Mouse (Mus musculus): ENCODE data around the gene AC131692.1. TPM values are rescaled to one million over a fixed set of nuclear protein-coding genes. Genes with fewer than 3 reads are reported as not detected.

Gene AC131692.1
- polyA plus RNA-seq, 1 experiment from 2014 or later = 0.20 TPM

DNA sequence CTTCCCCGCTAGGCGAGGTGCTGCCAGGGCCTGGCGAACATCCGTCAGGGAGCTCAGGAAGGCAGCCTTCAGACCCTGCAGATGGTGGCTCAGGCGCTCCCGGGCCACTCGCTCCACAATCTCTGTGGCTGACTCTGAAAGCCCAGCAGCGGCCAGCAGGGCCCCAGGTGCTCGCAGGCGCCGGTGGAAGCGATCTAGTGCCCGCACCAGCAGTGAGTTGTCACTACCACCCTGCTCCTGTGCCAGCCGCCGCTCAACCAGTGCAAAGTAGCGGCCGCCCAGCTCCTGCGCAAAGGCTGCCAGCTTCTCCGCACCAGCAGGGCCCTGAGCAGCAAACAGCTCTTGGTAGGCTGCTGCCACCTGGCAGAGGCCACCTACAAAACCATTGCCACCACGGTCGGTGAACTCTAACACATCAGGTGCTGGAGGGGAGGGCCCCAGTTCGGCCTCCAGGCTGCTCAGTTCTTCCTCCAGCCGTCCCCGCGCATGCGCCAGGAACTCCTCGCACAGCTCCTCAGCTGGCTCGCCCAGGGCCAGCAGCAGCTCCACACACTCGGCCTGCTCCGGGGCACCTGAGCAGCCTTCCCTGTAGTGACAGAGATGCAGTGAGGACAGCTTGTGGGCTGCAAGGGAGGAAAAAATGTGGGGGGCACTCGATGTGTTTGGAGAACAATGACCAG is 23.5 kb upstream of the AC131692.1 start:
- Histone ChIP-seq H3K9ac (no peak overlapping the region), H3K4me3 (no peak overlapping the region), H3K36me3 (peaks cover 64% of the 10 kb centered on the region), H3K9me3 (replicated peaks) (no peaks in the 10 kb centered on the region), H3K27me3 (replicated peaks) (no peaks in the 10 kb centered on the region), H3K4me1 (peaks cover 38% of the 10 kb centered on the region), H3K27ac (no peak overlapping the region), H3K4me2 (no peak overlapping the region)
- 86% methylated on average over 31 of the region's 31 CpGs for WGBS (ENCODE audit: insufficient replicate concordance)
- no peak for ATAC-seq

DNA sequence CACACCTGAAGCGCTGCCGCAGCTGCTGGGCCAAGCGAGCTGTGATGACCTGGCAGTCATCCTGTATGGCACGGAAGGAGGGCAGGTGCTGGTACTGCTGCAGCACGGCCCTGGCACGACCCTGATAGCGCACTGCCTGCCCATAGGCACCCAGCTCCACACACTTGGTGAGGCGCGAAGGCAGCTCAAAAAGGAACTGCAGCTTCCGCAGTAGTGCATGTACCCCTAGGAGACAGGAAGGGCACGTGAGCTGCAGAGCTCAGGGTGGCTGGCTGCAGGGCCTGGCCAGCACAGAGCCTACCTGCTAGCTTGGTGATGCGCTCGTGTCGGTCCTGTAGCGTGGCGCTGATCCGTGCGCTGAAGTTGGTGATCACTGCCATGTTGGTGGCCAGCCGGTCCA is 23.0 kb upstream of the AC131692.1 start:
- H3K4me2 ChIP-seq = no peak overlapping the region
- no peak overlapping the region for H3K9ac ChIP-seq
- no peak overlapping the region for H3K27ac ChIP-seq
- 86% methylated on average over 19 of the region's 19 CpGs for WGBS (ENCODE audit: insufficient replicate concordance)
- peaks cover 38% of the 10 kb centered on the region for H3K4me1 ChIP-seq
- H3K4me3 ChIP-seq = no peak overlapping the region
- H3K27me3 ChIP-seq (replicated peaks) = no peaks in the 10 kb centered on the region
- H3K36me3 ChIP-seq = peaks cover 64% of the 10 kb centered on the region
- no peaks in the 10 kb centered on the region for H3K9me3 ChIP-seq (replicated peaks)
- ATAC-seq = no peak

DNA sequence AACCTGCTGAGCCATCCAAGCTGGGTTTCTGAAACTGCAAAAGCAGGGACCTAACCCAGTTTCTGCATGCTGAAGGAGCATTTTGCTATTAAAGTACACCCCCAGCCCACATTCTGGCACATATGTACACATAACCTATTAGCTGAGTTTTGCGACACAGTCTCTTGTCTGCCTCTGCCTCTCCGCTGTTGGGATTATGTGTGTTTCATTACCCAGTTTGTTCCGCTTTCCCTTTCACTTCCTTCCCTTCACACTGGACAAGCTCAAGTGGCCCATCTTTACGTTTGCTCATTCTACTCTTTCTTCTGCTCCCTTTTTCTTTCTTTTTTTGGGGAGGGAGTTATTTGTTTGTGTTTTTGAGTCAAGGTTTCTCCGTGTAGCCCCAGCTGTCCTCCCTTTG is 20.3 kb upstream of the AC131692.1 start:
- no peak overlapping the region for H3K9ac ChIP-seq
- no peak overlapping the region for H3K4me2 ChIP-seq
- H3K36me3 ChIP-seq = peaks cover 57% of the 10 kb centered on the region
- WGBS (ENCODE audit: insufficient replicate concordance) = 87% methylated on average over 5 of the region's 5 CpGs
- H3K4me3 ChIP-seq = no peak overlapping the region
- H3K9me3 ChIP-seq (replicated peaks) = no peaks in the 10 kb centered on the region
- peaks cover 31% of the 10 kb centered on the region for H3K4me1 ChIP-seq
- no peak overlapping the region for H3K27ac ChIP-seq
- no peaks in the 10 kb centered on the region for H3K27me3 ChIP-seq (replicated peaks)
- no peak for ATAC-seq

DNA sequence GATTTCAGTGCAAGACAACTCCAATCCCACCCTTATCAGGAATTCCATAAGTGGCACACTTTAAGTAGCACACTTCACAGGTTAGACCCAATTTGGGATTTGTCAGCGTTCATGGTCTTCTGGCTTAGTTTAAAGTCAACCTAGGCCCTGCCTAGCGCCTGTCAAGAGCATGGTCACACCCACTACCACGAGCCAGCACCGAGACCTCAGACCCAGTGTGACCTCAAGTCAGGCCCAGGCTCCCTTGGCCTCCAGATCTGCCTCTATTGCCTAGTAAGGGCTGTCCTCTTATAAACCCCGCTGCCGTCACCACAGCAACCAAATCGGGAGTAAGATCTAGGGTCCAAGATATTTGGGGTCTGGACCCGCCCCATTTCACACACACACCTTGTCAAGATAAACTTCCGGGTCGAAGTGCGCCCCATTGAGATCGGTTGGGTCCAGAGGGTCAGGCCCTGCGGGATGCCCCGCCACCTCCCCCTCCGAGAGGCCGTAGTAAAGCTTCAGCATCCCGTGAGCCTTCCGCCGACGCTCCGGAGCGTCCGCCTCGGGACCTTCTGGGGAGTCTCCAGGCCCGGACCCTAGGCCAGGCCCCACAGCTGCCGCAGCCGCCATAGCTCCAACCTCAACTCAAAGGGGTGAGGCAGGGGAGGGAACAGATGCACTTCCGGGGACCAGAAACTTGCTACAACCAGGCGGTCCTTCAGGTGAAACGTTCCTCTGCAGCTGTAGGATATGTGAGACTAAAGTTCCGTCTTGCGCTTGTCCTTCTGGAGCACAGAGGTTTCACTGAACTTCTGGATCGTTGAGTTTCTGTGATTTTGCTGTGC is 17.4 kb upstream of the AC131692.1 start, which contains the start of gene Vps51:
Gene Vps51 (minus strand): TSS at position 668 of the 830 bp plus-strand sequence.
- H3K4me1 ChIP-seq = peaks cover 28% of the 10 kb centered on the region
- 1% methylated on average over 33 of the region's 33 CpGs for WGBS (ENCODE audit: insufficient replicate concordance)
- H3K9ac ChIP-seq = peak within 1 kb of the TSS; percentile 72
- peaks cover 50% of the 10 kb centered on the region for H3K36me3 ChIP-seq
- H3K27ac ChIP-seq = peak within 1 kb of the TSS; percentile 80
- H3K27me3 ChIP-seq (replicated peaks) = no peaks in the 10 kb centered on the region
- ATAC-seq = peak; percentile 86
- H3K4me3 ChIP-seq = peak within 1 kb of the TSS; percentile 80
- H3K4me2 ChIP-seq = peak within 1 kb of the TSS; percentile 83
- H3K9me3 ChIP-seq (replicated peaks) = no peaks in the 10 kb centered on the region

DNA sequence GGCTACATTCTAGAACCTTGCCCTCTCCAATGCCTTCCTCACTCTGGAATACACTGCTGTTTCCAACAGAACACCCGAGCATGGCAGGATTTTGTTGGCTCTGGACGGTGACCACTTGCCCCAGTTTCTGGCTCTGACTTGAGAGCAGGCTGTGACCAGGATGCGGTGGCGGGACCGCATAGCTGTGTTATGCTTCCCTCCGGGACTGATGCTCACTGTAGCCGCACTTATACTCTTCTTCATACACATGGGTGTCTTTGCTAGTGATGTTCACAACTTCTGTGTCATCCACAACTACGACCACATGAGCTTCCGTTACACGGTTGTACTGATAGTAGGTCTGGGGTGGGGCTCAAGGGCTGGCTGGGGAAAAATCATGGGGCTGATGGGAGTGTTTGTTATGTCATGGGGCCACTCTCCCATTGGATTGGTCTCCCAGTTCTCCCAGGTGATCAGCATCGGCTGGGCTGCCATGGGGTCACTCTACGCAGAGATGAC is 14.2 kb upstream of the AC131692.1 start, which contains the start of gene Tmem262:
Gene Tmem262 (plus strand): TSS at position 51 of the 498 bp plus-strand sequence.
- Histone ChIP-seq H3K4me2 (no peak within 1 kb of the TSS), H3K27ac (no peak within 1 kb of the TSS), H3K9ac (no peak within 1 kb of the TSS), H3K36me3 (peaks cover 42% of the 10 kb centered on the region), H3K27me3 (replicated peaks) (no peaks in the 10 kb centered on the region), H3K9me3 (replicated peaks) (no peaks in the 10 kb centered on the region), H3K4me1 (peaks cover 45% of the 10 kb centered on the region), H3K4me3 (no peak within 1 kb of the TSS)
- ATAC-seq = no peak
- WGBS (ENCODE audit: insufficient replicate concordance) = 80% methylated on average over 12 of the region's 12 CpGs

DNA sequence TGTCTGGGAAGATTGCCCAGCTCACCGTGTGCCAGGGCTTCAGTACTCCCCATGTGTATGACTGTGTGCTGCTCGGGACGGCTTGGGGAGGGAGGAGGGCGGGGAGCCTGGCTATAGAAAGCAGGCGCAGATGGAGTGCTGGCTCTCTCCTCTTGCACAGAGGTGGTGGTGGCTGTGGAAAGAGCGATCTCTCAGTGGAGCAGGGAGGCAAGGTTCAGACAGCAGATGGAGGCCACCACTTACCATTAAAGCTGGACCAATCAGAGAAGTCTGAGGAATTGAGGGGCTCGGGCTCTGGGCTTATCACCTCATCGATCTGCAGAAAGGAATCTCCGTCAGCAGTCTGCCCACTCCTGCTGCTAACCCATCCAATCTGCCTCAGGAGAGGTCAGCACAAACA is 12.1 kb upstream of the AC131692.1 start, which contains the start of gene Gm28374:
Gene Gm28374 (minus strand): TSS at position 101 of the 400 bp plus-strand sequence.
- WGBS (ENCODE audit: insufficient replicate concordance) = 83% methylated on average over 9 of the region's 9 CpGs
- Histone ChIP-seq H3K27ac (no peak within 1 kb of the TSS), H3K36me3 (peaks cover 52% of the 10 kb centered on the region), H3K9ac (no peak within 1 kb of the TSS), H3K4me2 (no peak within 1 kb of the TSS), H3K4me3 (no peak within 1 kb of the TSS), H3K27me3 (replicated peaks) (no peaks in the 10 kb centered on the region), H3K4me1 (peaks cover 43% of the 10 kb centered on the region), H3K9me3 (replicated peaks) (no peaks in the 10 kb centered on the region)
- no peak for ATAC-seq

DNA sequence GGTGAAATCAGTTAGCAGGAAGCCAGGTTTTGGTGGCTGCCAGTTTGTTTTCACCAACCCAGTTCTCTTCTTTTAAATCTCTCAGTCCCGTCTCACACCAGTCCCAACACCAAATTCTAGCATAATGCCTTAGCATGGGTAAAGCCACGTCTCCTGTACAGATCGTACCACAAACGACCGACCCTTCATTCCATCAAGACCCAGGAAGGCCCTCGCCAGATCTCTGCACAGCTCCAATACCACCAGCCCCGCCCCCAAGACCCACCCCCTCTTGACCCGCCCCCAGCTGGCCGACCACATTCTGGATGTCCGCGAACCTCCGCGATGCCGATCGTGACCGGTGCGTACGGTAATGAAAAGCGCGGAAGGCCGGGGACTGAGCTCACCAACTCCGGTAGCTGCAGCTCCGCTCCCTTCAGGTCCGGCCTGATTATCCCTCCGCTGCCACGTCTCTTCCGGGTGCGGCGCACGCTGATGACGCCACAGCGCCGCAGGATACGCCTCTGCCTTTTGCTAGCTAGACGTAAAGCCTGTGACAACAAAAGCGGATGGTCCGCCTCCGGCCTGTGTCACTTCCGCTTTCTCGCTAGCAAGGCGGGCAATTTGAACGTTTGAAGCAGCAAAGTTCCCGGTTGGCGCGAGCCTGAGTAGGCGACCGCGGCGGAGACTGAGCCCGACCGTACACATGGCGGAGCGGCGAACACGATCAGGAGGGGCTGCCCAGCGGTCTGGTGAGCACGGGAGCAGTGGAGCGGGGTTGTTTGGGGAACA is 9.6 kb upstream of the AC131692.1 start, which contains the start of the genes Zfpl1 and Cdca5:
Gene Zfpl1 (minus strand): TSS at position 479 of the 771 bp plus-strand sequence.
Gene Cdca5 (plus strand): TSS at position 506 of the 771 bp plus-strand sequence.
- WGBS (ENCODE audit: insufficient replicate concordance) = under 1% methylated on average over 58 of the region's 58 CpGs
- H3K9ac ChIP-seq = peak within 1 kb of the TSS; percentile 86
- peak within 1 kb of the TSS; percentile 82 for H3K4me3 ChIP-seq
- H3K27me3 ChIP-seq (replicated peaks) = no peaks in the 10 kb centered on the region
- H3K27ac ChIP-seq = peak within 1 kb of the TSS; percentile 91
- no peaks in the 10 kb centered on the region for H3K9me3 ChIP-seq (replicated peaks)
- ATAC-seq = peak; percentile 86
- H3K4me2 ChIP-seq = peak within 1 kb of the TSS; percentile 89
- peaks cover 34% of the 10 kb centered on the region for H3K4me1 ChIP-seq
- H3K36me3 ChIP-seq = peaks cover 76% of the 10 kb centered on the region

DNA sequence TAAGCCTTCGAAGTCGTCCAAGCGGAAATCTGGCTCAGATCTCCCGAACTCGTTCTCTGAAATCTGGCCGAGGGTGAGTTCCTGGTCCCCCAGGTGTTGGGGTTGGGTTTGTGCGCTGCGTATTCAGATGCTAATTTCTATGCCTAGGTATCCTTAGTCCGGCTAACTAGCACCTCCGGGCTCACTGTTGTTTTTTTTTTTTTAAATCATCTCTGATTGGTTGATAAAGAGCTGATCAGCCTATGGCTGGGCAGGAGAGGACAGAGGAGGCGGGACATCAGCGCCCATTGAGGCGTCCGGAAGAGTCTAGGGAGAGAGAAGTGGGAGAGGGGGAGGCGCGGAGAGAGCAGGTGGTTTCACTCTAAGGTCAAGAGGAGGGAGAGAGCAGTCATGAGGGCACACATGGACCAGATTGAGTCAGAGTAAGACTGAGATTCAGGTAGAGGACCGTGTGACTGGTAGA is 8.8 kb upstream of the AC131692.1 start:
- H3K4me3 ChIP-seq = peak overlapping the region; percentile 82
- H3K4me1 ChIP-seq = peaks cover 34% of the 10 kb centered on the region
- WGBS (ENCODE audit: insufficient replicate concordance) = 0% methylated on average over 17 of the region's 17 CpGs
- peaks cover 76% of the 10 kb centered on the region for H3K36me3 ChIP-seq
- ATAC-seq = peak; percentile 79
- peak overlapping the region; percentile 89 for H3K4me2 ChIP-seq
- H3K9ac ChIP-seq = peak overlapping the region; percentile 86
- peak overlapping the region; percentile 91 for H3K27ac ChIP-seq
- no peaks in the 10 kb centered on the region for H3K27me3 ChIP-seq (replicated peaks)
- H3K9me3 ChIP-seq (replicated peaks) = no peaks in the 10 kb centered on the region

DNA sequence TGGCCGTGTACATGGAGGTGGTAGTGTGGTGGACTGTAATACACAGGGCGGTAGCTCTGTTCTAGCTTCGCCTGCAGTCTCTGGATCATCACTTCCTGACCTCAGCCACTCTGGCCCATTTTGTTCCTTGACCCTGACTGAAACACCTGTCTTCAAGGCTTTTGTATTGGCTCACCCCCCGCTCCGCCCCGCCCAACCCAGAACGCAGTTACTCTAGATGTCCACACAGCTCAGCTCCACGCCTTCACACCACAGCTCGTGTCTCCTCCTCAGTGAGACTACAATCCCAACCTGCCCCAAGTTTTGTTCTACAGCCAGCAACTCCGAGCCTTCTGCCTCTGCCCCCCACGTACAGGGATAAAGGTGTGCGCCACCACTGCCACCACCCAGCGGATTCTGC is 5.4 kb upstream of the AC131692.1 start:
- Histone ChIP-seq H3K9me3 (replicated peaks) (no peaks in the 10 kb centered on the region), H3K4me1 (peaks cover 23% of the 10 kb centered on the region), H3K36me3 (peaks cover 81% of the 10 kb centered on the region), H3K4me2 (no peak overlapping the region), H3K4me3 (no peak overlapping the region), H3K27me3 (replicated peaks) (no peaks in the 10 kb centered on the region), H3K9ac (no peak overlapping the region), H3K27ac (no peak overlapping the region)
- WGBS (ENCODE audit: insufficient replicate concordance) = 92% methylated on average over 13 of the region's 13 CpGs
- ATAC-seq = no peak

DNA sequence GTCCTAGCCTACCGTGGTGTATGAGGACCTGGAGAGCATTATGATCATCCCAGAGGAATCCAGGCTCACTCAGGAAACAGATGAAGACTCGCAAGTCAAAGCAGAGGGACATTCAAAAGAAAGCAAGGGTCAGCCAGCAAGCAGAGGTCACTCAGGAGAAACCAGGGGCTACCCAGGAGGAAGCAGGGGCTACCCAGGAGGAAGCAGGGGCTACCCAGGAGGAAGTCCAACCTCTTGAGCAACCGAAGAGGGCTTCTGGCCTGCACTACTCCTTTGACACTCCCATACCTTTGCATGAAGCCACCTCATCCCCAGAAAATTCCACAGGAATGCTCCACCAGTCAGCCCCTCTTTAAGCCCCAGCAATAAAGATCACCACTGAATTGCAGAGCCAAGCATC is 3.6 kb downstream of the AC131692.1 start:
- Histone ChIP-seq H3K27me3 (replicated peaks) (no peaks in the 10 kb centered on the region), H3K4me1 (peaks cover 28% of the 10 kb centered on the region), H3K9ac (no peak overlapping the region), H3K36me3 (peaks cover 67% of the 10 kb centered on the region), H3K4me3 (no peak overlapping the region), H3K4me2 (no peak overlapping the region), H3K9me3 (replicated peaks) (no peaks in the 10 kb centered on the region), H3K27ac (no peak overlapping the region)
- WGBS (ENCODE audit: insufficient replicate concordance) = 58% methylated on average over 3 of the region's 3 CpGs
- ATAC-seq = no peak

DNA sequence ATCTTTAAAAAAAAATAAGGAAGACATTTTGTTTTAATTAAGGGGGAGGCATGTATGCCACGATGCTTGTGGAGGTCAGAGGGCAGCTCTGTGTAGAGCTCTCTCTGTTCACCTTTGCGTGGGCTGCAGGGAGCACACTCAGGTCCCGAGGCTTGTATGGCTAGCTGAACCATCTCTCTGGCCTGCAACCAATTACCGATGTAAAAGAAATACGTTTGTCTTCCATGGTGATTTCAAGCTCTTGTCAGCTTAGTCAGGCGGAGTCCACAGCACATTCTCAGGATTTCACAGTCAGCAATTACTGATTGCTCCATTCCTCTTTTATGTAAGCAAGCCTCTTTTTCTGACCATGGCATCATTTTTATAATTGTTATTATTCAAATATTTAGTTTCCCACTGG is 7.0 kb downstream of the AC131692.1 start:
- Histone ChIP-seq H3K27me3 (replicated peaks) (no peaks in the 10 kb centered on the region), H3K36me3 (peaks cover 34% of the 10 kb centered on the region), H3K4me1 (peaks cover 50% of the 10 kb centered on the region), H3K4me2 (no peak overlapping the region), H3K9ac (no peak overlapping the region), H3K27ac (no peak overlapping the region), H3K9me3 (replicated peaks) (no peaks in the 10 kb centered on the region), H3K4me3 (no peak overlapping the region)
- WGBS (ENCODE audit: insufficient replicate concordance) = 76% methylated on average over 6 of the region's 6 CpGs
- ATAC-seq = no peak
